Mouse (Mus musculus): ENCODE data around the gene Zfp606.

DNA sequence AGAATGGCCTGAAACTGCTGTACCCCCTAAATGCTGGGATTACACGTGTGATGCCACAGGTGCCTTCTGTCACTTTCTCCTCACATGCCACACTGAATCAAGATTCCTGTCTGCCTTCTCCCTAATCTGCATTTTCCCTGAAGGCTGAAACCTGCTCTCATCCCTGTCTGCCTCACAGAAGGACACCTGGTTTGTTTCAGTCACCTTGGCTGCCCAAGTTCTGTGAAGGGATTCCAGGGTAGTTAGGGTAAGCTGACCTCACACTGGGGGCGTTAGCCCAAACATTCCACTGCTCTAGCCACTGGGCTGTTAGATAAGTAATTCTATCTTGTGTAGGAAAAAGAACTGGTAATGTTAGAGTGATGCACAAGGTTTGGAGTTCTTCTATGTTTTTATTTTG lies 34.1 kb downstream of the Zfp606 start, which contains the start of gene 2900092C05Rik:
- TF ChIP-seq CTCF (IDR thresholded peaks at IDR 0.05; ENCODE audit: low read depth, low read length) (no peak), POLR2A (IDR thresholded peaks at IDR 0.05; ENCODE audit: extremely low read depth, insufficient read depth, low read length) (no peak)

Data from liver, adult 2 months (tissue).